Mouse (Mus musculus) thymus, adult 2 months (tissue): ENCODE data around the gene Tenm2.

Experiments
- CTCF ChIP-seq: fragments of 200-500 bp; IDR thresholded peaks from 2 replicates; pipeline ENCODE4 v1.5.1; 2012; ENCODE audit warnings: mild to moderate bottlenecking, control low read depth, low read length, moderate library complexity, borderline replicate concordance; ENCODE audit not compliant: control insufficient read depth, poor library complexity, insufficient read depth; ENCODE audit errors: extremely low read depth
- POLR2A ChIP-seq: fragments of 200-500 bp; IDR thresholded peaks from 2 replicates; pipeline ENCODE4 v1.6.1; 2012; ENCODE audit warnings: mild to moderate bottlenecking, low read length, control low read depth, moderate library complexity; ENCODE audit not compliant: control insufficient read depth, poor library complexity, insufficient read depth; ENCODE audit errors: extremely low read depth

DNA sequence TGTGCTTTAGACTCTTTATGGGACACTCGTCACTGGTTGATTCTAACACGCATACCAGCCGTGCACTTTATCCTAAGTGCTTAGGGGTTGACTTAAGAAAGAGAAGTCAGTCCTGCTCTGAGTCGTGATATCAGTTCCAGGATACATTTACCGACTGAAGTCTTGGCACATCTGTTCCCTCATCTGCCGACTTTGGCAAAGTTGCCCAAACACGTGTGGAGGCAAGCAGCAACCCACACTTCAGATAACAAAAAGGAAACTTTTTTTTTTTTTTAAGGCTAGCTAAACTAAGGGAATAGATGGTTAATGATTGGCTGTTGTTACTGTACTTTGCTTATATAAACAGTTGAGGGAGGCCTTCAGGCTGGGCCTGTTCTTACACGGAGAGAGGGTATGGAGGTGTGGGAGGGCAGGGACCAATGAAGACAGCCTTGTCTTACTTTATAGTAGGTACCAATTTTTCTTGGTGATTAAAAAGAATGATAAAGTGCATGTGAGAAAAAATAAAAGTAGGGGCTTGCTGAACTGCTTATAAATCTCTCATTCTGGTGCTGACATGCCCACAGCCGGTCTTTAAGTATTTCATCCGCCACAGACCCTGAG is 930.3 kb downstream of the Tenm2 start:
- TF ChIP-seq POLR2A = no peak
- TF ChIP-seq CTCF = no peak
